Mouse (Mus musculus) E14TG2a.4 (cell line): ENCODE results near the gene Pitx1.

Experiments used
- CTCF ChIP-seq: conservative IDR thresholded peaks from 2 replicates; pipeline ENCODE4 v1.5.1; 2014; ENCODE audit warnings: low read length
- POU5F1 ChIP-seq: IDR thresholded peaks from 2 replicates; pipeline ENCODE4 v1.6.1; 2014; ENCODE audit warnings: low read length, borderline replicate concordance

DNA sequence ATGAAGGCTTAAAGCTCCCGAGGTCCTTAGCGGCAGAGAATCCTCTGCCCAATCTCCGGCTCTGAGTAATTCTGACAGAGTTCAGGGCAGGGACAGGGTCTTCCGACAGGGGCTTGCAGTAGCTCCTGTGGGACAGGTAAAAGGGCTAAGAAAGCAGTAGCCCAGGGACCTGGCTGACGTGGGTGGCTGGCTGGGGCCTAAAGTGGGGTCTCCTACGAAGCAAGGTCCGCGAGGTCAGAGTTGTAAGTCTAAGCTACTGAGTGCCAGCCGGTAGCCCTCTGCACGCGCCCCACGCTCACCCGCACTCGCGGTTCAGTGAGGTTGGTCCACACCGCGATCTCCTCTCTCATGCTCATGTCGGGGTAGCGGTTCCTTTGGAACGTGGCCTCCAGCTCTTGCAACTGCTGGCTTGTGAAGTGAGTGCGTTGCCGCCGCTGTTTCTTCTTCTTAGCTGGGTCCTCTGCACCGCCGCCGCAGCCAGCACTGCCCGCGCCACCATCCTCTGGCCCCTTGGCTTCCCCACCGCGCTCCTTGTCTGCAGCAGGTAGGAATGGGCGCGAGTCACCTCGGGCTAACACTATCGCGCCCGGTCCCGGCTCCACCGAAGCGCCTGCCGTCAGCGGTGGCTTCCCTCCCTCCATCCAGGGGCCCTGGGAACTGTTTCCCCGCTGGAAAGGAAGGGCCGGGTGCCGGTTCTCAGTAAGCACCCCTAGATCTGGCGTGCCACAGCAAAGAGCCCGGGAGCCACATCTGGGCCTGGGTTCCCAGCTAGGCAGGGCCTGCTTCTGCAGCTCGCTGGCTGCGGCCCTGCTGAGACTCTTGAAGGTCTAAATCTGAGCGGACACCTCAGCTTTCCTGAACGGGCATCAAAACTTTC is 7.6 kb downstream of the Pitx1 start:
- TF ChIP-seq CTCF (no peak), POU5F1 (no peak)
